Mouse (Mus musculus): ENCODE results near the gene Sparc.

The Sparc gene

GRCm38 (mm10) chr11:55407133-55407532, 15.8 kb downstream of the Sparc start:
- no peak for DNase-seq (ENCODE audit: low read depth, low spot score)

GRCm38 (mm10) chr11:55405601-55406469, 17.1 kb downstream of the Sparc start:
- no peak for DNase-seq (ENCODE audit: low read depth, low spot score)

- no peak for DNase-seq (ENCODE audit: low read depth, low spot score)
Measured at GRCm38 (mm10) chr11:55404659-55405457, 18.1 kb downstream of the Sparc start.

- no peak for DNase-seq (ENCODE audit: low read depth, low spot score)
Measured at GRCm38 (mm10) chr11:55400863-55401262, 22.1 kb downstream of the Sparc start.

- DNase-seq (ENCODE audit: low read depth, low spot score): no peak
Measured at GRCm38 (mm10) chr11:55398371-55398770, 24.6 kb downstream of the Sparc start.

DNA sequence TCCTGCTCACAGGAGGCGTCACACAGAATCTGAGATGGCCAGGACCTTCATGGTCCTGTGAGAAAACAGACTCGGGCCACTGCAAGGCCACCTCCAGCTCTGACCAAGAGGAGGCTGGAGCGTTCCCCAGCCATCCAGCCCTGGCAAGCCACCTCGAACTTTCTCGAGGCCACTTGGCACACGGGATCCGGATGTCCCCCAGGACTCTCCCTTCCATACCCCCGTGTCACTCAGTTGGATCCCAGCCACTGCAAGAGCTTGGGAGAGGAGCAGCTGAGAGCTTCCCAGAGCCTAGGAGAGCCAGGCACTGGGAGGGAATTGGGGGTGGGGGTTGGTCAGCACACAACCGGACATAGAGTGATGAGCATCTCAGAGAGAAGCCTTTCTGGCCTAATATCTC, 25.5 kb downstream of the Sparc start:
- DNase-seq (ENCODE audit: low read depth, low spot score): no peak

DNA sequence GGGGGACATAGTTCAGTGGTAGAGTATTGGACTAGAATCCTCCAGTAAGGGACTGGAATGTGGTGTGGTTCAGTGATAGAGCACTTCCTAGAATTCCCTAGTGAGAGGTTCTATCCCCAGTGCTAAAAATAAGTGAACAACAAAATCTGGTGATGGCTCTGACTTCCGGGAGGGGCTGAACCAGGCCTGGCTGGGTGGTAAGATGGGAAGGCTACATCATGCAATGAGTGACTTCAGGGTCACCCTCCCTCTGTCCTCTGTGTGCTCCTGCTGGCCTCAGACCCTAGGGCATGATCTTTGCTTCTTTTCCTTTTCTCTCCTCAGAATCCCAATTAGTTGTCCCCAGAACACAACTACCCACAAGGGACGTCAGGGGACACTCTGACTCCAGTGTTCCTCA, 25.9 kb downstream of the Sparc start:
- DNase-seq (ENCODE audit: low read depth, low spot score): no peak

DNA sequence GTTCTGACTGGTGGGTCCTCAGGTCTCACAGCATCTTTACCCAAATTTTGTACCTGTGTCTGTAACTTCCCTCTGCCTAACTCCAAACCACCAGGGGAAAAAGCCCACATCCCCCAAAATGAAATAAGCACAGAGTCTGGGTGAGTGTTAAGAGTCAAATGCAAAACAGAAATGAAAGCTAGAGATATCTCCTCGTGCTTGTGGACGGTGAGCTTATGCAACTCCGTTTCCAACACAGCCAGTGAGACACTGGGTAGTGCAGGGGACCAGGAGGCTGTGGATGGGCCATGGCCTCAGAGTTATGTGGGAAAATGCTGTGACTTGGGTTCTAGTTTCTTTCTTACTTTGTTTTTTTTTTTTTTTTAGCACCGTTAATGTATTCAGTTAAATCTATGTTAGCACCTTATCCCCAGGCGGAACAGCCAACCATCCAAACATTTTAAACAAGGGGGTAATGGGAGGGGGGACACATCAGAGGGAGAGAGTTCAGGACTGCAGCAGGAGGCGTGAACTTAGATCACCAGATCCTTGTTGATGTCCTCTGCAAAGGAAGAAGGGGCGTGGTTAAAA, 27.8 kb downstream of the Sparc start:
- DNase-seq (ENCODE audit: low read depth, low spot score): no peak

- DNase-seq (ENCODE audit: low read depth, low spot score): no peak
Measured at GRCm38 (mm10) chr11:55394592-55394991, 28.4 kb downstream of the Sparc start.

DNA sequence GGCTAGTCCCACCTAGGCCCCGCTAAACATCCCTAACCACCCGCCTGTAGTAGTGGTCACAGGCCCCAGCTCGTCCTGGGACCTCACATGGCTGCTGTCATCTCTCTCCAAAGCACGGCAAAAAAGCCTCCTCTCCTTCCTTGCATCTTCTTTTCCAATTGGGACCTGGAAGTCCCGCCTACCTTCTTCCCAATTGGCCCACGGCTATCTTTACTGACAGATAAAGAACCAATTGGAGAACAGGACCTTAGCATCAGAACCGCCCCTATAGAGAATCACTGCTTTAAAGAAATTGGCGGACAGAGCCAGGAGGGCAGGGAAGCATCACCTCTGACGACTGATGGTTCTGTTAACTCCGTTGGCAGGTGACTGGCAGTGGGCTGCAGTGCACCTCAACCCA, 30.5 kb downstream of the Sparc start:
- no peak for DNase-seq (ENCODE audit: low read depth, low spot score)

DNA sequence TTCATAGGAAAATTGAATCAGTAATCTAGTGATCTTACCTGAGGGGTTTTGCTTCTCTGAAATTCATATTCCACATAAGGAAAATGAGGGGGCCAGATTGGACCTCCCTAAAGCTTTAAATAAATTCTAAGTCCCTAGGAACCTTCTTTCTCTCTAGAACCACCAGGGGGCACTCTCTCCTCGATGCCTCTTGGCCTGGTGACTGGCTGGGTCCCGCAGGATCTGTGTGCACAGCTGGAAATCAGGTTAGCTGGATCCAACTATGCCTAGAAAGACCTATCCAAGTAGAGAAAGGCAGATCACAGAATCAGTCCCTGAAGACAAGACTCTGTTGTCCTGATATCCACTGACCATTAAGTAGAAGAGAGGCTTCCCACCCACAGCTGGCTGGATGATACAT, 33.2 kb downstream of the Sparc start:
- peak; percentile 88 for DNase-seq (ENCODE audit: low read depth, low spot score)

GRCm38 (mm10) chr11:55387576-55387975, 35.4 kb downstream of the Sparc start:
- DNase-seq (ENCODE audit: low read depth, low spot score): no peak

GRCm38 (mm10) chr11:55386424-55387063, 36.4 kb downstream of the Sparc start:
- DNase-seq (ENCODE audit: low read depth, low spot score): peak; percentile 96

DNA sequence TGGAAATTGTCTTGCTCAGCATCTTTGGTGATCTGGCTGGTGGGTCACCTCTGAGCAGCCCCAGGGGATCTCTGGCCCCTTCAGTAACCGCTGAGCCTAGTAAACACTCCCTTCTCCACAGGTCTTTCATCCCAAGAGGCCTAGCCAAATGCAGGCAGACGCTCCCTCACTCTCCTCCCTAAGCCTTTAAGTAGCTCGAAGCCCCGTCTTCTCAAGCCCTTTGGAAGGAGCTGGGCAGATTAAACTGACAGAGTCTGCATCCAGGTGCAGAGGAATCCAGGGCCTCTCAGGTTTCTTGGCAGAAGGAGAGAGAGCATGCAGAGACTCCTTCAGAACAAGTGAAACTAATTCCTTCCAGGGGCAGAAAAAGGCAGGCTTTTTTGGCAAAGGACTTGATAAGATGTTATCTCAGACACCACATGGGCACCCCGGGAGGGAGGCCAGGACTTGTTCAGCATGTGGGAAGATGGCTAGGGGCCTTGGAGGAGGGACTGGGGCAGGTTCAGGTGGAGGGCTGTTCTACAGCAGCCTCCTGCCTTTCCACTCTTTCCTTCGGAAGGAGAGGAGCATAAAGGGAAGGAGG, 39.4 kb downstream of the Sparc start:
- DNase-seq (ENCODE audit: low read depth, low spot score): no peak

DNA sequence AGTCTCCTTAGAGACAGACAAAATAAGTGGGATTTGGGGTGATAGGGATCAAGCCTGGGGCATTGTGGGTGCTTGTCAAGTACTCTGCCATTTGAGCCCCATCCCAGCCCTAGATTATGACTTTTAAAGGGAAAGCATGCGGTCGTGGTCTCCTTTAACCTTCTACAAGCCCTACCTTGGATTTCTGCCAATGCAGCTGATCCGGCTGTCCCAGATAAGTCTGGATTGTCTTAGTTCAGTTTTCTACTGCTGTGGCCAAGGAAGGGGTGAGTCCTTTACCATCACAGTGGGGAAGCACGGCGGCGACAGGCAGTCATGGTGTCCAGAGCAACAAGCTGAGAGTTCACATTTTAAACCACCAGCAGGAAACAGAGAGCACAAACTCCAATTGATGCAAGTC, 42.1 kb downstream of the Sparc start:
- DNase-seq (ENCODE audit: low read depth, low spot score): no peak

- DNase-seq (ENCODE audit: low read depth, low spot score): peak; percentile 88
Measured at GRCm38 (mm10) chr11:55378371-55378770, 44.6 kb downstream of the Sparc start.

DNA sequence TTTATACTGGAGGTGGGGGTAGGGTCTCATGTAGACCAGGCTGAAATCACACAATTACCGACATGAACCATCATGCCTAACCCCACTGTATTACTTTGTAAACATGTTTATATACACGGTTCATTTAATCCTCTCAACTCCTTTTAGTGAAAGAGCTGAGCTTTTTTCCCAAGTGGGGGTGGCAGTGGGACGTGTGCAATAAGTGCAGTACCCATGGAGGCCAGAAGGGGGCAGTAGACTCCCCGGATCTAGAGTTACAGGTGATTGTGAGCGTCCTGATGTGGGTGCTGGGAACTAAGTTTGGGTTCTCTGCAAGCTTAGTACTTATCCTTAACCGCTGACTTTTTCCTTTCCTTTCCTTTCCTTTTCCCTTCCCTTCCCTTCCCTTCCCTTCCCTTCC, 49.1 kb downstream of the Sparc start:
- no peak for DNase-seq (ENCODE audit: low read depth, low spot score)

DNA sequence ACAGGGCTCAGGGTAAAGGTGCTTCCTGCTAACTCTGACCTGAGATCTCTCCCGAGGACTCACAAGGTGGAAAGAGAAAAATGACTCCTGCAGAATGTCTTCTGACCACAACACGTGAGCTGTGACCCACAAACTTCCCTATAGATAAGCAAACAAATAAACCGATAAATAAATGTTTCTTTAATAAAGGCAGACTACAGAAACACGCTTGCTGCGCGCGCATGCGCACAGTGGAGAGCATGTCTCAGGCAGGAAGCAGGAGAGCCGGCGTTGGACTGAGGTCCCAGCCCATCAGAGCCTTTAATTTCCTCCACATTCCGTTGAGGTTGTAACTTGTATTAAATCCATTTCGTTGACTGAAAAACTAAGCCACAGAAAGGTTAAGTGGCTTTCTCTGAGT, 49.6 kb downstream of the Sparc start:
- DNase-seq (ENCODE audit: low read depth, low spot score): no peak

DNA sequence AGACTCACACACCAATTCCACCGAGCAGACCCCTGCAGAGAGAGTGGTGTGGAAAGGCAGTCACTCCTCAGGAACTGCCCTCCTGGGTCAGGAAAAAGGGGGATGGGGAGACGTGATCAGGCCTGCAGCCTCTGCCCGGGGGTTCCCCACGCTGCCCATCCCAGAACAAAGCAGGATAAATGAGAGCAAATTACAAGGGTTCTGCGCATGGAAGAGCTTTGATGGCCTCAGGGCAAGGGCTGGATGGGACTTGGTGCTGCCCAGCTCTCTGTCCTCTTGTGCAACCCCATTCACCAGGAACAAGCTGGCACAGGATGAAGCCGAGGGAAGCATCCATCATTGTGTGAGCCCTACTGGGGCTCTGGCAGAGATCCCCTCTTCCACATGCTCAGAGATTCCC, 51.0 kb downstream of the Sparc start:
- DNase-seq (ENCODE audit: low read depth, low spot score): no peak

GRCm38 (mm10) chr11:55369093-55369471, 53.9 kb downstream of the Sparc start:
- no peak for DNase-seq (ENCODE audit: low read depth, low spot score)

GRCm38 (mm10) chr11:55368388-55369092, 54.4 kb downstream of the Sparc start:
- no peak for DNase-seq (ENCODE audit: low read depth, low spot score)

Data from brain, adult 2 months (tissue).